Mouse (Mus musculus) megakaryocyte, embryonic 14.5 days (primary cell): Measurements from ENCODE around the gene Strada. TPM values are rescaled to one million over a fixed set of nuclear protein-coding genes. Genes with fewer than 3 reads are reported as not detected.
"Not testable (repeated sequence)": the region's sequence is repeated elsewhere in the genome, so short reads cannot be mapped to it uniquely, and the experiment has no call there.

ENCODE experiments used
- H3K27me3 ChIP-seq: replicated peaks from 2 replicates; pipeline ENCODE3; 2012; ENCODE audit warnings: inconsistent platforms
- H3K36me3 ChIP-seq: replicated peaks from 2 replicates; pipeline ENCODE3; 2012; ENCODE audit warnings: low read length, inconsistent platforms, mixed read lengths
- H3K4me1 ChIP-seq: 2 replicates; pipeline ENCODE4 v1.6.1; 2012; ENCODE audit warnings: inconsistent platforms
- H3K4me3 ChIP-seq: replicated peaks from 2 replicates; pipeline ENCODE3; 2012; ENCODE audit warnings: moderate library complexity, mild to moderate bottlenecking, inconsistent platforms
- H3K9me3 ChIP-seq: 2 replicates; pipeline ENCODE4 v1.6.1; 2012; ENCODE audit warnings: inconsistent platforms
- FLI1 ChIP-seq: IDR thresholded peaks from 2 replicates; pipeline ENCODE4 v1.6.1; 2012; ENCODE audit warnings: low read length, inconsistent platforms, mixed read lengths
- GATA1 ChIP-seq: IDR thresholded peaks from 3 replicates; pipeline ENCODE4 v1.6.1; 2012; ENCODE audit warnings: mixed read lengths, low read length, inconsistent platforms, borderline replicate concordance
- polyA plus RNA-seq: library from polyadenylated mRNA; stranded (reverse); fragments of >175 nt; gene quantifications from 2 replicates; pipeline ENCODE4 v1.2.3, GENCODE M21; 2012; ENCODE audit warnings: low replicate concordance; ENCODE audit not compliant: insufficient read depth

The Strada gene
- polyA plus RNA-seq, result 50.4 and 187 TPM in 2 replicates

DNA sequence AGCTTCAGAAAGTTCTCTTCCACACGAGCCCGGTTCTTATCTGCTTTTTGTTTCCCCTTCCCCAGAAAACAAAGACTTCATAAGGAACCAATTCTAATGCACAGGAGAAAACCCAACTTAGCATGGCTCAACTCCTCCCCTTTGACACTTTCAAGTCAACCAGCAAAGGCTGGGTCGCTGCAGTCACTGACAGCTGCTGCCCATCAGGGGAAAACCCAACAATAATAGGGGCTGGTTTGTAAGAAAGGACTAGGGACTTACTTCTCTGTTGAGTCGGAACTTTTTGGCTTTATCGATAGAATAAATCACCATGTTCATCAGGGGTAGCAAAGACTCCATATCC, at the start of gene Strada:
TSS of gene Strada (minus strand) at position 46 of the 343 bp plus-strand sequence.
- H3K9me3 ChIP-seq, result no peaks in the 10 kb centered on the region
- no peak within 1 kb of the TSS for H3K4me3 ChIP-seq
- H3K36me3 ChIP-seq, result peaks cover 95% of the 10 kb centered on the region
- TF ChIP-seq GATA1 (no peak), FLI1 (no peak)
- H3K4me1 ChIP-seq, result peaks cover 30% of the 10 kb centered on the region
- no peaks in the 10 kb centered on the region for H3K27me3 ChIP-seq

- Histone ChIP-seq H3K36me3 (peaks cover 100% of the 10 kb centered on the region), H3K9me3 (no peaks in the 10 kb centered on the region), H3K27me3 (no peaks in the 10 kb centered on the region), H3K4me1 (peaks cover 10% of the 10 kb centered on the region), H3K4me3 (no peak overlapping the region)
- TF ChIP-seq GATA1 (no peak), FLI1 (no peak)
Measured at GRCm38 (mm10) chr11:106249326-106249725, 47.4 kb upstream of the Strada start.

DNA sequence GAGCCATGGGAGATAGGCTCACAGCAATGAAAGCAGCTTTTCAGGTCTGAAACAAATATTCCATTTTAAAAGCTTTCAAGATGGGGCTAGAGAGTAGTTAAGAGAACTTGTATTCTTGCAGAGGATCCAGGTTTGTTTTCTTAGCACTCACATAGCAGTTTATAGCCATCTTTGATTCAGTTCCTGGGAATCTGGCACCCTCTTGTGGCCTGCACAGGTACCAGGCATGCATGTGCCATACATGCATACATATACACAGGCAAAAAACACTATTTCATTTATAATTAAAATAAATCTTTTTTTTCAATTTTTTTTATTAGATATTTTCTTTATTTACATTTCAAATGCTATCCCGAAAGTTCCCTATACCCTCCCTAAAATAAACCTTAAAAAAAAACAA, 44.9 kb upstream of the Strada start:
- Histone ChIP-seq H3K4me1 (no peaks in the 10 kb centered on the region), H3K4me3 (no peak overlapping the region), H3K27me3 (no peaks in the 10 kb centered on the region), H3K36me3 (peaks cover 100% of the 10 kb centered on the region), H3K9me3 (no peaks in the 10 kb centered on the region)
- TF ChIP-seq GATA1 (no peak), FLI1 (no peak)

DNA sequence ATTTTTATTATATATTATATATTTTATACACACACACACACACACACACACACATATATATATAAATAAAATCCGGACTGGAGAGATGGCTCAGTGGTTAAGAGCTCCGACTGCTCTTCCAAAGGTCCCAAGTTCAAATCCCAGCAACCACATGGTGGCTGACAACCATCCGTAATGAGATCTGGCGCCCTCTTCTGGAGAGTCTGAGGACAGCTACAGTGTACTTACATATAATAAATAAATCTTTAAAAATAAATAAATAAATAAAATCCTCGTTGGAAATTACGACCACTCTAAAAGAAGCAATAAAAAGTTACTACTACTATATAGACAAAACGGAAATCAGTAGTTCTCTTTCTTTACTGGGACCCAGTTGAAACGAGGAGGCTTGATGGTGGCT, 32.0 kb upstream of the Strada start:
- not testable (repeated sequence) for H3K4me3 ChIP-seq, H3K27me3 ChIP-seq, H3K4me1 ChIP-seq, H3K9me3 ChIP-seq
- peaks cover 91% of the 10 kb centered on the region for H3K36me3 ChIP-seq

DNA sequence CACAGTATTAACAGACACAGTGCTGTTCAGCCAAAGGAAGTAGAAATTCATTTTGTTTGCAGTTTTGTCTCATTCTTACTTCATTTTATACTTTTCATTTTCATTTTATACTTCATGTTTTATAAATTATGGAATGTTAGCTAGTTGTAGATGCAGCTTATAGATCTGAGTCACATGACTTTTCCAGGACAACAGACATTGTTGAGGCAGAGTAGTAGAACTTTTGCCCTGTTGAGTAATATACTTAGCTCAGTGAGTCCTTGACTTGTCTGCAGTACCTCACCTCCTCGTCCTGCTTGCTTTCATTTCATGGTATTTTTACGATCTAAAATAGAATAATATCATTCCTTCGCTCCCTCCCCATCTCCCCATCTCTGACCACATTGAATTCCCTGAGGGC, 18.6 kb upstream of the Strada start:
- no peaks in the 10 kb centered on the region for H3K27me3 ChIP-seq
- no peaks in the 10 kb centered on the region for H3K9me3 ChIP-seq
- H3K4me1 ChIP-seq, result peaks cover 54% of the 10 kb centered on the region
- peaks cover 30% of the 10 kb centered on the region for H3K36me3 ChIP-seq
- TF ChIP-seq GATA1 (no peak), FLI1 (no peak)
- no peak overlapping the region for H3K4me3 ChIP-seq

- H3K9me3 ChIP-seq, result no peaks in the 10 kb centered on the region
- TF ChIP-seq FLI1, result 0 out of 2 replicates have a peak, but pooled peaks have one; percentile 1
- TF ChIP-seq GATA1, result no peak
- H3K4me1 ChIP-seq, result peaks cover 46% of the 10 kb centered on the region
- peaks cover 25% of the 10 kb centered on the region for H3K36me3 ChIP-seq
- H3K4me3 ChIP-seq, result peak within 1 kb of the TSS; percentile 100
- H3K27me3 ChIP-seq, result no peaks in the 10 kb centered on the region
Measured at GRCm38 (mm10) chr11:106216730-106217490, 14.9 kb upstream of the Strada start, which contains the start of gene Ddx42. Gene Ddx42, plus strand, starts transcription at chr11:106216926.

- H3K36me3 ChIP-seq, result peaks cover 33% of the 10 kb centered on the region
Measured at GRCm38 (mm10) chr11:106215927-106216729, 14.2 kb upstream of the Strada start, which contains the start of gene Ccdc47. Gene Ccdc47, minus strand, starts transcription at chr11:106216344.

GRCm38 (mm10) chr11:106215450-106215859, 13.5 kb upstream of the Strada start:
- Histone ChIP-seq H3K4me1 (peaks cover 40% of the 10 kb centered on the region), H3K9me3 (no peaks in the 10 kb centered on the region), H3K36me3 (peaks cover 35% of the 10 kb centered on the region), H3K4me3 (peak overlapping the region; percentile 100), H3K27me3 (no peaks in the 10 kb centered on the region)
- TF ChIP-seq FLI1 (no peak), GATA1 (no peak)

More at GRCm38 (mm10) chr11:106215927-106216729, 14.2 kb upstream of the Strada start, which contains the start of gene Ccdc47:
- no peaks in the 10 kb centered on the region for H3K9me3 ChIP-seq
- no peaks in the 10 kb centered on the region for H3K27me3 ChIP-seq
- peak within 1 kb of the TSS; percentile 100 for H3K4me3 ChIP-seq
- peaks cover 46% of the 10 kb centered on the region for H3K4me1 ChIP-seq
- no peak for TF ChIP-seq GATA1
- TF ChIP-seq FLI1, result peak; percentile 54; the same call in 1 of the 2 replicates

GRCm38 (mm10) chr11:106214856-106215255, 12.9 kb upstream of the Strada start:
- no peak for TF ChIP-seq GATA1
- no peak for TF ChIP-seq FLI1
- Histone ChIP-seq H3K4me3 (peak overlapping the region; percentile 100), H3K36me3 (peaks cover 41% of the 10 kb centered on the region), H3K9me3 (no peaks in the 10 kb centered on the region), H3K4me1 (peaks cover 37% of the 10 kb centered on the region), H3K27me3 (no peaks in the 10 kb centered on the region)

DNA sequence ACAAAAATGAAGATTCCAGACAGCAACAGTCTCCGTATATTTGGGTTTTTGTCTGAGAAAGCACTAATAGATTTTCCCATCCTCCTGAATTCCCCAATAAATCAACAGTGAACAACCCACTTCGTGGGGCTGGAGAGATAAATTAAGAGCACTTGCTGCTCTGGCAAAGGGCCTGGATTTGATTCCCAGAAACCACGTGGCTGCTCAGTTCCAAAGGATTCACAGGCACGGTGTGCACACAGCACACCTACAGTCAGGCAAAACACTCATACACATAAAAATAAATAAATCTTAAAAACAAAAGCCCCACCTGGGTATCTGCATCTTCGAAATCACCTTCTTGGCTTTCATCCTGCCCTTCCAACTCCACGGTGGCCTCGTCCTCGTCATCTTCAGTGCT, 10.8 kb upstream of the Strada start:
- Histone ChIP-seq H3K4me3 (no peak overlapping the region), H3K27me3 (no peaks in the 10 kb centered on the region), H3K36me3 (peaks cover 57% of the 10 kb centered on the region), H3K9me3 (no peaks in the 10 kb centered on the region), H3K4me1 (peaks cover 20% of the 10 kb centered on the region)
- no peak for TF ChIP-seq GATA1
- TF ChIP-seq FLI1, result no peak
